Mouse (Mus musculus) bone marrow, adult 2 months (tissue): ENCODE measurements at regions not wholly inside any gene's neighbourhood (a gene's known extent, or its start where the extent isn't known, plus 50 kb on each side); places are given as distances from the start of the nearest gene placed in this dataset.

Experiments
- CTCF ChIP-seq: fragments of 200-500 bp; IDR thresholded peaks from 2 replicates; pipeline ENCODE4 v1.5.1; 2011; ENCODE audit warnings: low read length, control low read depth; ENCODE audit not compliant: control insufficient read depth, insufficient read depth
- POLR2A ChIP-seq: fragments of 200-500 bp; IDR thresholded peaks from 2 replicates; pipeline ENCODE4 v1.6.1; 2011; ENCODE audit warnings: low read depth, mild to moderate bottlenecking, control low read depth, low read length, borderline replicate concordance; ENCODE audit not compliant: control insufficient read depth

DNA sequence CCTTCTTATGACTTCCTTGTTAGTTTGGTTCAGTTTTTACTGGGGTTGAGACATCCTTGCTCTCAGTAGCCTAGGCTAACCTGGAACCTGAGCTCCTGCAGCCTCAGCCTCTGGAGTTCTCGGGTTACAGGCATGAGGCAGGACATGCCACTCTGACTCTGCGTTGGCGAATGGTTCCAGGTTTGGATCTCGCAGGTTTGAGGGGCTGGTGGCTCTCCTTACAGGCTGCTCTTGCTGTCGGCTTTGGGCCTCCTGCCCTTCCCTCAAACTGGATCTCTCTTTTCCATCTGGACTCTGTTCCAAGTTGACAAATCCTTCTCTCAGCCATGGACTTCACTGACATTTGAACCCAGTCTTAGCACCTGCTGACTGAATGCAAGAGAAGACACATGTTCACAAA, 325.4 kb downstream of the Zfp706 start:
- TF ChIP-seq CTCF: no peak
- no peak for TF ChIP-seq POLR2A
